Mouse (Mus musculus): ENCODE data around the gene Rpgrip1l. TPM values are rescaled to one million over a fixed set of nuclear protein-coding genes. Genes with fewer than 3 reads are reported as not detected.

Gene Rpgrip1l
- polyA plus RNA-seq, 1 experiment, result 8.7 TPM

DNA sequence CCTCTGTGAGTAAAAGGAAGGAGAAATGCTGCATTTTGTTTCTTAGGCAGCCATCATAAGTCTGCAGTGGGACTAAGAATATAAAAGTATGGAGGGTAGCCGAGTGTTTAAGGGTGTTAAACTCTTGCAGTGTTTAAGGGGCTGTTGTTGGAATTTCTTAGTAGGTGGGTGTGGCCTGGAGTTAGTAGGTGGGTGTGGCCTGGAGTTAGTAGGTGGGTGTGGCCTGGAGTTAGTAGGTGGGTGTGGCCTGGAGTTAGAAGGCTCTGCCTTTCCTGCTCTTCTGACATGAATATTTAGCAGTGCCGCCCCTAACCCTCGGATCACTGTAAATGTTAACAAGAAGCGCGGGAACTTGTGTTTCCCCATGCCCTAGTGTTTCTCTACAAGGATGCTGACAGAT, 40.0 kb upstream of the Rpgrip1l start:
- H3K27ac ChIP-seq (ENCODE audit: insufficient read depth, low read length), result no peak overlapping the region
- peaks cover 6% of the 10 kb centered on the region; the same call in 1 of the 2 replicates for H3K4me1 ChIP-seq (ENCODE audit: control insufficient read depth, insufficient read depth, low read length)
- no peak overlapping the region for H3K4me3 ChIP-seq (ENCODE audit: insufficient read depth, low read length)
- no peak for TF ChIP-seq CTCF (IDR thresholded peaks at IDR 0.05; ENCODE audit: borderline replicate concordance, insufficient read depth, low read length)
- no peak for TF ChIP-seq POLR2A (IDR thresholded peaks at IDR 0.05; ENCODE audit: low read depth, low read length)

DNA sequence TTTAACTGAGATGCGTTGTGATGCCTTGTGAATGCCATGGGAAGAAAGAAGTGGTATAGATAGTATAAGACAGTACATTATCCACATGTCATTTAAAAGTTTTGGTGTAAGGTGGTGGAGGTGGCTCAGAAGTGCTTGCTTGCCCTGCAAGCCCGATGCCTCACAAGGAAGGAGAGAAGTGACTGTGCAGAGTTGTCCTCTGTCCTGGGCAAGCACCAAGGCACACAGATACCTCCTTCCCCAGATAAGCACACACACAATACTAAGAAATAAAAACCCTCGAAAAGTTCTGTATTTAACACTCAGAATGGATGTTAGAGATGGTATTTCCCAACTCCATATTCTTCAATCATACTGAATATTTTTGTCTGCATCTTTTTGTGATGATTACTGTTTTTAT, 39.5 kb upstream of the Rpgrip1l start:
- TF ChIP-seq CTCF (IDR thresholded peaks at IDR 0.05; ENCODE audit: borderline replicate concordance, insufficient read depth, low read length), result no peak
- TF ChIP-seq POLR2A (IDR thresholded peaks at IDR 0.05; ENCODE audit: low read depth, low read length), result no peak
- Histone ChIP-seq H3K4me3 (ENCODE audit: insufficient read depth, low read length) (no peak overlapping the region), H3K4me1 (ENCODE audit: control insufficient read depth, insufficient read depth, low read length) (peaks cover 6% of the 10 kb centered on the region; the same call in 1 of the 2 replicates), H3K27ac (ENCODE audit: insufficient read depth, low read length) (no peak overlapping the region)

DNA sequence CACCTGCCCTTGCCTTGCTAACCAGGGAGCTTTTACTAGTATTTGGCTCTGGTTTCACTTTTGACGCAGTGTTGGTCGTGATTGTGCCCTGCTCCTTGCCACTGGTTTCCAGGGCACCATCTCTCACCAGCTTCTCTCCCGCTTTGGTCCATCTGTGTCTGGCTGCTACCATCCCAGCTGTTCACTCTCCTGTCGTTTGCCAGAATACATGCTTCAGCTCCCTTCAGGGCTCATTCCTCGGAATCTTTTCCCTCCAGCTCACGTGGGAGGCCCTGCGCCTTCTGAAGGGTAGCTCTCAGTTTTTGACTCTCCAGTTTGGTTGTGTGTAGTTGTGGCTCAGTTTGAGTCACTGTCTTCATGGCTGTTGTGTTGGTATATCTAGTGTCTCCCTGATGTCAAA, 37.6 kb upstream of the Rpgrip1l start:
- no peak overlapping the region for H3K27ac ChIP-seq (ENCODE audit: insufficient read depth, low read length)
- no peak overlapping the region for H3K4me3 ChIP-seq (ENCODE audit: insufficient read depth, low read length)
- no peak for TF ChIP-seq POLR2A (IDR thresholded peaks at IDR 0.05; ENCODE audit: low read depth, low read length)
- TF ChIP-seq CTCF (IDR thresholded peaks at IDR 0.05; ENCODE audit: borderline replicate concordance, insufficient read depth, low read length), result no peak
- peaks cover 4% of the 10 kb centered on the region; the same call in 1 of the 2 replicates for H3K4me1 ChIP-seq (ENCODE audit: control insufficient read depth, insufficient read depth, low read length)

DNA sequence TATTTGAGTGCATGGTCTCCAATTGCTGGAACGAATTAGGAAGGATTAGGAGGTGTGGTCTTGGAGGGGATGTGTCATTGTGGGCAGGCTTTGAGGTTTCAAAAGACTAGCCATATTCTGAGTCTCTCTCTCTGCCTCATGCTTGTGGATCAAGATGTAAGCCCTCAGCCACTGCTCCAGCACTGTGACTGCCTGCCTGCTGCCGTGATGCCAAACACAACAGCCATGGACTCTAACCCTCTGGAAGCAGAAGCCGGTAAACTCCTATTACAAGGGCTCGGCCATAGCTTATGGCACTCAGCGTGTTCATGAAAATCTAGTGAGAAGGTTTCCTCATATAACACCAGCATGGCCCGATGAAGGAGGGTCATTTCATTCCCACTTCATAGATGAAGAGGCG, 36.8 kb upstream of the Rpgrip1l start:
- Histone ChIP-seq H3K4me3 (ENCODE audit: insufficient read depth, low read length) (no peak overlapping the region), H3K4me1 (ENCODE audit: control insufficient read depth, insufficient read depth, low read length) (no peaks in the 10 kb centered on the region), H3K27ac (ENCODE audit: insufficient read depth, low read length) (no peak overlapping the region)
- no peak for TF ChIP-seq POLR2A (IDR thresholded peaks at IDR 0.05; ENCODE audit: low read depth, low read length)
- TF ChIP-seq CTCF (IDR thresholded peaks at IDR 0.05; ENCODE audit: borderline replicate concordance, insufficient read depth, low read length), result no peak

DNA sequence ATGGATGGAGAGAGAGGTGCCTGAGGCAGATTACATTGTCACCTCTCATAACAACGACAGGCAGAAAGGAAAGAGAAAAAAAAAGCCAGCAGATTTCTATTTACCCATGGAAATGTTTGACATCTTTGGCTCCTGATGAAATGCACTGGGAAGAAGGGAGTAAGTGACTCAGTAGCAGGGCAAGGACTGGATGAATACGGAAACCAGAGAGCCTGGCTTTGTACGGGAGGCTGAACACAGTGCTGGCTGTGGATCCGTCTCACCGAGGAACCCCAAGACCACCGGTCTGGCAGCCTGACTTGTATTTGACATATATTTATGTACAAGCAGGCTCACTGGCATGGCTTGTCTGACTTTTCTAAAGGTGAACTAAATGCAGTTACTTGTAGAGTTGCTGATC, 34.5 kb upstream of the Rpgrip1l start:
- TF ChIP-seq POLR2A (IDR thresholded peaks at IDR 0.05; ENCODE audit: low read depth, low read length) (no peak), CTCF (IDR thresholded peaks at IDR 0.05; ENCODE audit: borderline replicate concordance, insufficient read depth, low read length) (no peak)
- no peak overlapping the region for H3K4me3 ChIP-seq (ENCODE audit: insufficient read depth, low read length)
- no peaks in the 10 kb centered on the region for H3K4me1 ChIP-seq (ENCODE audit: control insufficient read depth, insufficient read depth, low read length)
- no peak overlapping the region for H3K27ac ChIP-seq (ENCODE audit: insufficient read depth, low read length)

DNA sequence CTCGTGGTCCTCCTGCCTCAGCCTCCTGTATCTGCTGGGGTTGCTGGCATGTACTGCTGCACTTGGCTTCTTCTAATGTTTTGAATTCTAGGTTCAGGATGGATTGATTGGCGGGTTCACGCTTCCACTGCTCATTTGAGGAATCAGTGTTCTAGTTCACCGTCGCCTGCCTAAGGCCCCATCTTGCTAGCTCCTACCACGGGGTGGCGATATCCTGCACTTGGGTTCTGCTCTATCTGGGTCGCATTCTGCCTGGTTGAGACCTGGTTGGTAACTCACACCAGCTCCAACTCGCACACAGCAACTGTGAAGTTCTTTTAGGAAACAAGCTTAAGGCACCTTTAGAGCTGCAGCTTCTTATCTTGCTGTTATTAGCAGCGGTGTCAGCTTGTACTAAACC, 34.1 kb upstream of the Rpgrip1l start:
- no peak for TF ChIP-seq POLR2A (IDR thresholded peaks at IDR 0.05; ENCODE audit: low read depth, low read length)
- no peak for TF ChIP-seq CTCF (IDR thresholded peaks at IDR 0.05; ENCODE audit: borderline replicate concordance, insufficient read depth, low read length)
- no peak overlapping the region for H3K4me3 ChIP-seq (ENCODE audit: insufficient read depth, low read length)
- H3K27ac ChIP-seq (ENCODE audit: insufficient read depth, low read length), result no peak overlapping the region
- no peaks in the 10 kb centered on the region for H3K4me1 ChIP-seq (ENCODE audit: control insufficient read depth, insufficient read depth, low read length)

DNA sequence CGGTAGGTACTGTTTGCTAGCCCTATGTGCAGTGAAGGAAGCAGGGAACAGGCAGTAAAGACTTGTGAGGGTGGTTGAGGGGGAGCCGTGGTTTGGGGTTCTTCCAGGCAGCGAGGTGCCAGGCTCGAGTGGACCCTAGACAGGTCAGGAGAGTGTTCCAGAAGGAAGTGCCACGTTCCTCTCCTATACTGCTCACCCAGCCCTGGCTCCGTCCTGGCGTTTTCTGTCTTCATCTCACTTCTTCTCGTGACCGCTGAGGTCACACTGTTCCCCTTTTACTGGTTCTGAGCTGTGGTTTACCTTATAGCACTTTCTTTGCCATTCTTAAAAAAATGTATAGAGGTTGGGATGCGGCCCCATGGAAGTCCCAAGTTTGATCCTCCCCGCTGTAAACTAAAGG, 31.6 kb upstream of the Rpgrip1l start:
- no peak for TF ChIP-seq CTCF (IDR thresholded peaks at IDR 0.05; ENCODE audit: borderline replicate concordance, insufficient read depth, low read length)
- no peak for TF ChIP-seq POLR2A (IDR thresholded peaks at IDR 0.05; ENCODE audit: low read depth, low read length)
- H3K4me3 ChIP-seq (ENCODE audit: insufficient read depth, low read length), result no peak overlapping the region
- H3K4me1 ChIP-seq (ENCODE audit: control insufficient read depth, insufficient read depth, low read length), result no peaks in the 10 kb centered on the region
- no peak overlapping the region for H3K27ac ChIP-seq (ENCODE audit: insufficient read depth, low read length)

DNA sequence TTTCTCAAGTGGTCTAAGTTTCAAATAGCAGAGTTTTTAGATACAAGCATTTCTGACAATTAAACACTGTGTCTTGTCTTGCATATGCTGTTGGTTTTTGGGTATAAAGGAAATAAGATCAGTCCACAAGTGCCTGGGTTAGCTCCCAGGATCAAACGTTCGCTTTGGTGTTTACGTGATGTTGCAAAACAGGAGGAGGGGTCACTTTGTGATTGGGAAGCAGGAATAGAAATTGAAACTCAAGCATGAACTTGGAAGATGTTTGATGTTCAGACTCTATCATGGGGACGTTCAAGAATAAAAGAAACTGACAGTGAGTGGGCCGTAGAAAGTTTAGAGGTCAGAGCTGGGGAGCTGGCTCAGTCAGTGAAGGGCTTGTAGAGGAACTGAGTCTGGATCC, 29.7 kb upstream of the Rpgrip1l start:
- Histone ChIP-seq H3K27ac (ENCODE audit: insufficient read depth, low read length) (no peak overlapping the region), H3K4me3 (ENCODE audit: insufficient read depth, low read length) (no peak overlapping the region), H3K4me1 (ENCODE audit: control insufficient read depth, insufficient read depth, low read length) (no peaks in the 10 kb centered on the region)
- TF ChIP-seq POLR2A (IDR thresholded peaks at IDR 0.05; ENCODE audit: low read depth, low read length) (no peak), CTCF (IDR thresholded peaks at IDR 0.05; ENCODE audit: borderline replicate concordance, insufficient read depth, low read length) (no peak)

DNA sequence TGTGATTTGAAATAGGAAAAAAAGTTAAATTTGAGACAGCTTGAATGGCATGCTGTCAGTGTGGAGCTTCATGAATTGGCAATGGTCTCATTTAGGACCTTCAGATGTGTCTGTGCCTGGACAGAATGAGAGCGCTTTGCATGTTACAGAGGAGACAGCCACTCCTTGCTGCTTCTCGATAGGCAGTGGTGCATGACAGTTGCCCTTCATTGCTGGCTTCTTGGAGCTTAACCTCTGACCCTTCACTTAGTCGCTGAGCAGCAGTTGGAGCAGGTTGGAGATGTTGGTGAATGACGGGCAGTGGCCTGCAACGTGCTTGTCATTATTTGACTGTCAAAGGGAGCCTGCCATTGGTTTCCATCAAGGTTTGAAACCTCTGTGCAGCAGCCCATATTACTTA, 29.1 kb upstream of the Rpgrip1l start:
- Histone ChIP-seq H3K27ac (ENCODE audit: insufficient read depth, low read length) (no peak overlapping the region), H3K4me3 (ENCODE audit: insufficient read depth, low read length) (no peak overlapping the region), H3K4me1 (ENCODE audit: control insufficient read depth, insufficient read depth, low read length) (no peaks in the 10 kb centered on the region)
- TF ChIP-seq POLR2A (IDR thresholded peaks at IDR 0.05; ENCODE audit: low read depth, low read length), result no peak
- TF ChIP-seq CTCF (IDR thresholded peaks at IDR 0.05; ENCODE audit: borderline replicate concordance, insufficient read depth, low read length), result no peak

DNA sequence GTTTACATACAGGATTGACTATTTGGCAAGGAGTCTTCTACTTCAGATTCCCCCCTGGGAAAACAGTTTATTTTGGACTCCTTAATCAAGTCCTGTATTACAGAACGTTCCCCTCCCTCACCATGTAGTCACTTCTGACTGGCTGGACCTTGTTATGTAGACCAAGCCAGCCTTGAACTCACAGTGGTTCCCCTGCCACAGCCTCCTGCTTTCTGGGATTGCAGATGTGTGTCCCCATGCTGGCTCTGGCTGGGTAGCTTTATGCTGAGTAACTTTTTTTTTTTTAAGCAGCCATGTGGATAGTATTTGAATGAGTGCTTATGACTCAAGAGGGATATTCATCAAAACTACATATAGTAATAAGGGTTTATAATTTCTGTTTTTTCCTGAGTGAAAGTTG, 27.7 kb upstream of the Rpgrip1l start:
- TF ChIP-seq POLR2A (IDR thresholded peaks at IDR 0.05; ENCODE audit: low read depth, low read length), result no peak
- no peak for TF ChIP-seq CTCF (IDR thresholded peaks at IDR 0.05; ENCODE audit: borderline replicate concordance, insufficient read depth, low read length)

DNA sequence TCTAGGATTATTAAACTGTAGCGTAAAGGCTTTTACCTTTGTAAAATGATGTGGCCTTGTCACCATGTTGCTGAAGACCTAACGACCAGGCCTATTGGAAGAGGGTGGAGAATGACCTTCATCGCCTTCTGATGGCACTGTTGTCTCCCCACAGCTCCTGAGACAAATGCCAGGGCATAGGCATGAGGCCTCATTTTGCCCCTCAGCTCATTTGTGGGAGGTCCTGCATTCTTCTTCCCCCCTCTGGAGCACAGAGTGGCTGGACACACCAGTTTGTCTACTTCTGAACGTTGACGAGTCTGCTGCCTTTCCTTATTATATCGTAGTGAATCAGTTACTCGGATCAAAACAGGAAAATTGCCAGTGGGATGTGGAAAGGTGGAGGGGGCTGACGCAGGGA, 26.6 kb upstream of the Rpgrip1l start:
- TF ChIP-seq CTCF (IDR thresholded peaks at IDR 0.05; ENCODE audit: borderline replicate concordance, insufficient read depth, low read length) (no peak), POLR2A (IDR thresholded peaks at IDR 0.05; ENCODE audit: low read depth, low read length) (no peak)
- Histone ChIP-seq H3K4me3 (ENCODE audit: insufficient read depth, low read length) (no peak overlapping the region), H3K4me1 (ENCODE audit: control insufficient read depth, insufficient read depth, low read length) (no peaks in the 10 kb centered on the region), H3K27ac (ENCODE audit: insufficient read depth, low read length) (no peak overlapping the region)

More for the DNA sequence above, 27.7 kb upstream of the Rpgrip1l start:
- no peaks in the 10 kb centered on the region for H3K4me1 ChIP-seq (ENCODE audit: control insufficient read depth, insufficient read depth, low read length)
- H3K4me3 ChIP-seq (ENCODE audit: insufficient read depth, low read length), result no peak overlapping the region
- no peak overlapping the region for H3K27ac ChIP-seq (ENCODE audit: insufficient read depth, low read length)

All from embryonic fibroblast, embryonic 13.5 days (primary cell).